Mouse (Mus musculus): ENCODE results near the gene Pdlim7.

DNA sequence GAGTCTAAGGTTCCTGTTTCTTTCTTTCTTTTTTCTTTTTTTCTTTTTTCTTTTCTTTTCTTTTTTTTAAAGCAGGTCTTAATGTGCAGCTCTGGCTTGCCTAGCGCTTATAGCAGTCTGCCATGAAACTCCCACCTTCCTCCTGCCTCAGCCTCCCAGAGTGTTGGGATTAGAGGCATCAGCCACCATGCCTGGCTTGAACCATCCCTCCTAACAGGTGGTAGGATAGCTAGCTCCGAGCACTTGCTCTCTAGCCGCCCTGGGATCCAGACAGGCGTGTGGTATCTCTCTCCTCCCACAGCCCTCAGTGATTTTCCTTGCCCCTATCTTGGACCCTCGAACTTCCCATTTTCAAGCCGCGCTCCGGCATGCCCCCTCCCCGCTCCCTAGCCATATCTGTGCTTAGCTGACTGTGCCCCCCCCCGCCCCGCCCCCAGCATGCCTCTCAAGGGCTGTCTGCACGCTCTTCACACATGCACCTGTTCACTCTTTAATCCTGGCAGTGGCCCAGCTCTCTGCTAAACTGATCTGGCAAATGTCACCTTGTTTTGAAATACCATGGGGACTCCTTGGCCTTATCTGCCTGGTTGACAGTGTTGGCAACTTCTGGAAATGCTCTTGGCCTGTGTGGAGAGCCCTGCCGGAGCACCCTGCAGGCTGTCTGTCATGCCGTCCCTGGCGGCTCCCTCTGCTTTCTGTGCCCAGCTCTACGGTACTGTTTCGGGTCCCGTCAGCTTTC lies 18.4 kb downstream of the Pdlim7 start:
- TF ChIP-seq POLR2A (IDR thresholded peaks at IDR 0.05; ENCODE audit: borderline replicate concordance, extremely low read depth, low read depth, low read length) = no peak
- no peak for TF ChIP-seq CTCF (IDR thresholded peaks at IDR 0.05; ENCODE audit: insufficient read depth, low read length)
